Mouse (Mus musculus) liver, postnatal 0 days (tissue): ENCODE measurements around the gene Kctd11. TPM values are rescaled to one million over a fixed set of nuclear protein-coding genes. Genes with fewer than 3 reads are reported as not detected.

ENCODE experiments used
- ATAC-seq: fragments of 200-750 bp; cut with Nextera tagmentation; 2 replicates; pipeline ENCODE4 v1.8.0; 2017; ENCODE audit warnings: mild to moderate bottlenecking, moderate library complexity
- DNase-seq: peaks from one replicate; pipeline ENCODE4 v3.0.0-alpha.2; 2016
- H3K27ac ChIP-seq: fragments of 300-500 bp; sonication (generic); 2 replicates; pipeline ENCODE4 v1.5.1; 2014; ENCODE audit warnings: antibody characterized with exemption, moderate library complexity, mild to moderate bottlenecking, low read depth
- H3K27me3 ChIP-seq: fragments of 300-500 bp; sonication (generic); 2 replicates; pipeline ENCODE4 v1.6.1; 2014; ENCODE audit warnings: low read length, control low read depth, mixed read lengths; ENCODE audit not compliant: insufficient read depth
- H3K36me3 ChIP-seq: fragments of 300-500 bp; sonication (generic); replicated peaks from 2 replicates; pipeline ENCODE4 v1.6.1; 2014; ENCODE audit warnings: mild to moderate bottlenecking, control low read depth, low read length, moderate library complexity, mixed read lengths; ENCODE audit not compliant: insufficient read depth
- H3K4me1 ChIP-seq: fragments of 300-500 bp; sonication (generic); 2 replicates; pipeline ENCODE4 v1.6.1; 2014; ENCODE audit warnings: antibody characterized with exemption, mild to moderate bottlenecking, control low read depth; ENCODE audit not compliant: insufficient read depth
- H3K4me2 ChIP-seq: fragments of 300-500 bp; sonication (generic); 2 replicates; pipeline ENCODE4 v1.6.1; 2014; ENCODE audit warnings: low read depth, mild to moderate bottlenecking, low read length, moderate library complexity, mixed read lengths
- H3K4me3 ChIP-seq: fragments of 300-500 bp; sonication (generic); 2 replicates; pipeline ENCODE4 v1.5.1; 2014; ENCODE audit warnings: low read depth, low read length
- H3K9ac ChIP-seq: fragments of 300-500 bp; sonication (generic); replicated peaks from 2 replicates; pipeline ENCODE4 v1.6.1; 2014; ENCODE audit warnings: mild to moderate bottlenecking, moderate library complexity
- H3K9me3 ChIP-seq: fragments of 300-500 bp; sonication (generic); 2 replicates; pipeline ENCODE4 v1.6.1; 2016; ENCODE audit warnings: mild to moderate bottlenecking, control low read depth, low read length, mixed read lengths
- CTCF ChIP-seq: sonication (generic); IDR thresholded peaks from 2 replicates; pipeline ENCODE4 v1.5.1; 2016; ENCODE audit warnings: antibody characterized with exemption, low read depth
- EP300 ChIP-seq: IDR thresholded peaks from 2 replicates; pipeline ENCODE4 v1.6.1; 2016; ENCODE audit warnings: antibody characterized with exemption, low read depth, mild to moderate bottlenecking
- whole genome bisulfite sequencing: fragments of 180-500 bp; shearing (Covaris S2); extraction: QIAGEN DNeasy Blood & Tissue Kit; methylation state at CpG from one replicate; pipeline ENCODE4 v1.1.7; 2014; ENCODE audit not compliant: insufficient replicate concordance; 5-methylcytosine and 5-hydroxymethylcytosine counted together
- microRNA-seq: library from miRNA; unstranded; fragments of <30 nt; microRNA quantifications from one replicate; pipeline ENCODE4, GENCODE M21; 2016
- polyA plus RNA-seq: library from polyadenylated mRNA; unstranded; fragments of >200 nt; fragmentation: Nextera tagmentation; extraction: Ambion mirVana; gene quantifications from 2 replicates; pipeline ENCODE4 v1.2.1, GENCODE M21; 2015

The Kctd11 gene
- polyA plus RNA-seq, 1 experiment from 2014 or later: 0.92 TPM

DNA sequence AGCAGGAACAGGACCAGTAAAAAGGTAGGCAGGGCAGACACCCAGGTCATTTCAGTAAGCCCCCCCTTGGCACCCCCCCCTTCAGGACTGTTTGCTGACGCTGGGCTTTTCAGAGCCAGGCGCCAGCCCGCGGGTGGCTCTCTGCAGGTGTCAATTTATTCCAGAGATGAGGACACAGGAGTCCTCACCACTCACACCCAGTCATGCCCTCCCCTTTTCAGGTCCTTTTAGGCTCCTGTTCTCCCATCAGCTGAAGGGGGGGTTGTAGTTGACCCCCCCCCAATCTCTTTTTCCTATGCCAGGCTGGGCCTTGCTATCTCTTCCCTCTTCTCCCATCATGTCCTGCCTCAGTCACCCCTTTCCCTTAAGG lies 45.3 kb downstream of the Kctd11 start:
- Histone ChIP-seq H3K4me3 (no peak overlapping the region), H3K4me1 (peaks cover 46% of the 10 kb centered on the region), H3K27me3 (peaks cover 39% of the 10 kb centered on the region), H3K9ac (no peak overlapping the region), H3K4me2 (no peak overlapping the region), H3K27ac (no peak overlapping the region), H3K9me3 (no peaks in the 10 kb centered on the region), H3K36me3 (0 out of 2 replicates have a peak, but pooled peaks cover 4% of the 10 kb centered on the region)
- TF ChIP-seq EP300 (no peak), CTCF (no peak)
- DNase-seq (no peak), ATAC-seq (no peak)
- 36% methylated on average over 4 of the region's 4 CpGs for WGBS

DNA sequence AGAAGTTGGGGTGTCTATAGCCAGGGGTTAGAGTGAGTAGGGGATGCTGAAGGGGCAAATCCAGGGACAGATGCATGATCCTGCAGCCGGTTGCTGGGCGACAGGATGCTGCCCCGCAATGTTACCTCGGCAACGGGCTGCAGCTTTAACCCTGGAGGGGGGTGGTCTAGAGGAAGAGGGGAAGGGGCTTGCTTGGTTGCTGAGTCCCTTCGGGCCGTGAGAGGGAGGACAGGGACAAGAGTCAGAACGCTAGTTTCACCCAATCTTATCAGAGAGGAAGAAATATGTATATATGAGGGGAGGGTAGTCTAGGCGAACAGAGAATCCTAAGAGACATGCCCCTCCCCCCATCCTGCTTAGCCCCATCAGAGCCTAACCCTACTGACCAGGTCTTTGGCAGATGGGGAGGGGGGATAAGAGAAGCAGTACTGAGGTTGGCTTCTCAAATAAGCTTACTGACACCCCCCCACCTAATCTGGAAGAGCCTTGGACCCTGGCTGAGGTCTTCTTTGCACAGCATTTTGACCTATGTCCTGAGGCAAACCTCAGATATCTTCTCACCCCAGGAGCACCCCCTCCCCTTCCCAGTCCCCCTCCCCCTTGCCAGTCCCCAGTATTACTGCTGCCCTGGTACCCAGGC lies 45.8 kb downstream of the Kctd11 start:
- ATAC-seq: no peak
- WGBS: 28% methylated on average over 9 of the region's 9 CpGs
- no peak for TF ChIP-seq EP300
- no peak for TF ChIP-seq CTCF
- H3K4me2 ChIP-seq: no peak overlapping the region
- no peaks in the 10 kb centered on the region for H3K9me3 ChIP-seq
- H3K27ac ChIP-seq: no peak overlapping the region
- H3K4me1 ChIP-seq: peaks cover 46% of the 10 kb centered on the region
- no peak for DNase-seq
- H3K36me3 ChIP-seq: 0 out of 2 replicates have a peak, but pooled peaks cover 4% of the 10 kb centered on the region
- H3K4me3 ChIP-seq: no peak overlapping the region
- no peak overlapping the region for H3K9ac ChIP-seq
- peaks cover 39% of the 10 kb centered on the region for H3K27me3 ChIP-seq

DNA sequence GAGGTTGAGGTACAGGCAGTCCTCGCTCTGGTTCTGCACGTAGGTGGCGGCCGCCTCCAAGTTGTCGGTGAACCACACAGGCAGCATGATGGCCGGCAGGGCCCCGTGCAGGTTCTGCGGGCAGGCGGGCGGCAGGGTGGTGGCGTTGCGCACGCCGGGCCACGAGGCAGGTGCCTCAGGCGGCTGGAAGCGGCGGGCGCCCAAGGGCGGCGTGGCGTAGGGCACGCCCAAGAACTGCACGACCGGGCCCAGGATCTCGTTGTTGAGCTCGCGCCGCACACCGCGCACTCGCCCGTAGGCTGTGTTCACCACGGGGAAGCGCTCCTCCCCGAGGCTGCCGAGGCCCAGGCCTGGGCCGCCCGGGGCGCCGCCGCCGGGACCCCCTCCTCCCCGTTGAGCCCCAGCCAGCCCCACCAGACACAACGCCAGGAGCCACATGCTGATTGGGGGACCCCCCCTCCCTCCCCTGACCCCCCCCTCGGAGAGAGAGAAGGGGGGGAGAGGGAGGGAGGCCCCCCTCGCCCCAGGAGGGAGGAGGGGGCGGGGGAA lies 47.1 kb downstream of the Kctd11 start:
- H3K9ac ChIP-seq: peak overlapping the region; percentile 62
- H3K27ac ChIP-seq: no peak overlapping the region
- no peaks in the 10 kb centered on the region for H3K9me3 ChIP-seq
- 6% methylated on average over 34 of the region's 48 CpGs for WGBS
- peak; percentile 74 for DNase-seq
- peaks cover 39% of the 10 kb centered on the region for H3K27me3 ChIP-seq
- H3K4me1 ChIP-seq: peaks cover 35% of the 10 kb centered on the region
- peak overlapping the region; percentile 40 for H3K4me3 ChIP-seq
- no peak for TF ChIP-seq EP300
- no peak for TF ChIP-seq CTCF
- peak; percentile 12 for ATAC-seq
- H3K4me2 ChIP-seq: peak overlapping the region; percentile 81
- 0 out of 2 replicates have a peak, but pooled peaks cover 2% of the 10 kb centered on the region for H3K36me3 ChIP-seq

DNA sequence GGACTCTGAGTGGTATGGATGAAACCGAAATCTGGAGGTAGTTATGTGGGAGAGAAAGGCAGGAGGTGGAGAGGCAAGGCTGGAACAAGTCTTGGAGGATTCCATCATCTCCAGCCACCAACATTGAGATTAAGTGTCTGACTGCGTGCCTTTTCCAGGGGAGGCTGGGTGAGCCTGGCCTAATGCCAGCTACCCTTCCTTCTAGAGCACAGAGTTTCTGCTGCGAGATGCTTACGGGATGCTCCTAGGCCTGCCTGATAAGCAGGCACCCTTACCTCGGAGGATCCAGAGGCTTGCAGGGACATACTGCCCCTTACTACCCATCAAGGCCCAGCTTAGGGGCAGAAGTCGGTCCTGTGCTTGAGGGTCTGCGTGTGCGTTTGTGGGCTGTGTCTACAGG lies 47.7 kb downstream of the Kctd11 start:
- Histone ChIP-seq H3K4me3 (peak overlapping the region; percentile 40), H3K9ac (peak overlapping the region; percentile 62), H3K4me1 (peaks cover 31% of the 10 kb centered on the region), H3K27me3 (peaks cover 39% of the 10 kb centered on the region), H3K4me2 (peak overlapping the region; percentile 81), H3K36me3 (0 out of 2 replicates have a peak, but pooled peaks cover 2% of the 10 kb centered on the region), H3K9me3 (no peaks in the 10 kb centered on the region), H3K27ac (no peak overlapping the region)
- 43% methylated on average over 8 of the region's 8 CpGs for WGBS
- TF ChIP-seq CTCF: no peak
- no peak for TF ChIP-seq EP300
- DNase-seq (no peak), ATAC-seq (no peak)

DNA sequence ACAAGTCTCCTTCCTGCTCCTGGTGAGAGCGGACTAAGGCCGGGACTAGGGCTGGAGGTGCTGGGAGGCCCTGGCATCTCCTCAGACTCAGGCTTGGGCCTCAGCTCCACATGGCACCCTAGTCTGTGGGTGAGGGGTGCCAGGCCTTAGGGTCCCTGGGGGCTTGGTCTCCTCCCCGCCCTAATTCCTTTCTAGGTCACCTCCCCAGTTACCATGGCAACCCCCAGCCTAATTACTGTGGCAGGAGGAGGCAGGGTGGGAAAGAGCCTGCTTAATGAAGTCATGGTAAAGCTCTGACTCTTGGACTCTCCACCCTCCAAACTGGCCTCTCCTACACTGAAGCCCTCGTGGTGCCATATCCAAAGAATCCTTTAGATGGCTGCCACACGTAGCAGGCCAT lies 52.4 kb downstream of the Kctd11 start:
- Histone ChIP-seq H3K4me2 (no peak overlapping the region), H3K27ac (no peak overlapping the region), H3K9ac (no peak overlapping the region), H3K36me3 (0 out of 2 replicates have a peak, but pooled peaks cover 2% of the 10 kb centered on the region), H3K9me3 (no peaks in the 10 kb centered on the region), H3K27me3 (peaks cover 6% of the 10 kb centered on the region; the same call in 1 of the 2 replicates), H3K4me3 (no peak overlapping the region), H3K4me1 (peaks cover 6% of the 10 kb centered on the region)
- no peak for DNase-seq
- 83% methylated on average over 5 of the region's 5 CpGs for WGBS
- no peak for TF ChIP-seq EP300
- TF ChIP-seq CTCF: no peak
- ATAC-seq: no peak

Small RNA genes lying within 50 kb of the gene (microRNA-seq; reads per million reads assigned to microRNA genes)
- gene Mir6924: not detected

Other genes starting within 250 kb of the Kctd11 start
- 6.8 TPM in 2 replicates for gene Fxr2, start 248.4 kb downstream of the Kctd11 start, polyA plus RNA-seq
- gene Sox15, start 226.1 kb downstream of the Kctd11 start, polyA plus RNA-seq: 0.13 TPM in 1 of 2 replicates, not detected in the other
- gene Mpdu1, start 218.8 kb downstream of the Kctd11 start, polyA plus RNA-seq: 36.9 and 41.0 TPM in 2 replicates
- 30.1 and 32.5 TPM in 2 replicates for gene Cd68, start 215.3 kb downstream of the Kctd11 start, polyA plus RNA-seq
- 199 and 203 TPM in 2 replicates for gene Eif4a1, start 209.0 kb downstream of the Kctd11 start, polyA plus RNA-seq
- gene Senp3, start 199.3 kb downstream of the Kctd11 start, polyA plus RNA-seq: 14.5 and 15.2 TPM in 2 replicates
- 0.46 and 0.83 TPM in 2 replicates for gene Tnfsf13, start 195.6 kb downstream of the Kctd11 start, polyA plus RNA-seq
- 2.8 and 3.6 TPM in 2 replicates for gene Tnfsf12, start 185.6 kb downstream of the Kctd11 start, polyA plus RNA-seq
- gene Tnfsfm13, start 185.3 kb downstream of the Kctd11 start, polyA plus RNA-seq: 1.1 and 1.4 TPM in 2 replicates
- 6.6 and 6.8 TPM in 2 replicates for gene Polr2a, start 122.8 kb downstream of the Kctd11 start, polyA plus RNA-seq
- gene Slc35g3, start 119.4 kb downstream of the Kctd11 start, polyA plus RNA-seq: not detected in 2 replicates
- gene Zbtb4, start 115.5 kb downstream of the Kctd11 start, polyA plus RNA-seq: 0.67 and 0.75 TPM in 2 replicates
- gene Chrnb1, start 85.5 kb downstream of the Kctd11 start, polyA plus RNA-seq: 0.73 and 0.76 TPM in 2 replicates
- gene Fgf11, start 79.5 kb downstream of the Kctd11 start, polyA plus RNA-seq: 0.04 and 0.07 TPM in 2 replicates
- gene Tmem102, start 75.8 kb downstream of the Kctd11 start, polyA plus RNA-seq: 4.4 and 4.8 TPM in 2 replicates
- gene Gm39566, start 66.1 kb downstream of the Kctd11 start, polyA plus RNA-seq: not detected in 2 replicates
- gene Spem2, start 62.9 kb downstream of the Kctd11 start, polyA plus RNA-seq: not detected in 2 replicates
- gene Spem1, start 59.2 kb downstream of the Kctd11 start, polyA plus RNA-seq: not detected in 2 replicates
- 0.60 and 0.75 TPM in 2 replicates for gene Nlgn2, start 43.6 kb downstream of the Kctd11 start, polyA plus RNA-seq
- gene Tmem256, start 42.9 kb downstream of the Kctd11 start, polyA plus RNA-seq: 412 and 418 TPM in 2 replicates
- 20.8 and 23.1 TPM in 2 replicates for gene Plscr3, start 35.0 kb downstream of the Kctd11 start, polyA plus RNA-seq
- gene Tnk1, start 22.7 kb downstream of the Kctd11 start, polyA plus RNA-seq: 0.28 and 0.69 TPM in 2 replicates
- not detected in 2 replicates for gene Tmem95, start 3.4 kb downstream of the Kctd11 start, polyA plus RNA-seq
- gene Acap1, start 14.1 kb upstream of the Kctd11 start, polyA plus RNA-seq: 6.5 and 7.1 TPM in 2 replicates
- gene 2810408A11Rik, start 19.6 kb upstream of the Kctd11 start, polyA plus RNA-seq: 0.90 and 1.2 TPM in 2 replicates
- gene Neurl4, start 19.7 kb upstream of the Kctd11 start, polyA plus RNA-seq: 1.0 and 1.4 TPM in 2 replicates
- 46.1 and 48.9 TPM in 2 replicates for gene Gps2, start 32.5 kb upstream of the Kctd11 start, polyA plus RNA-seq
- gene Eif5a, start 40.6 kb upstream of the Kctd11 start, polyA plus RNA-seq: 872 and 914 TPM in 2 replicates
- not detected in 2 replicates for gene Ybx2, start 54.4 kb upstream of the Kctd11 start, polyA plus RNA-seq
- 7.7 and 10.4 TPM in 2 replicates for gene Slc2a4, start 66.8 kb upstream of the Kctd11 start, polyA plus RNA-seq
- 4.1 and 4.4 TPM in 2 replicates for gene Cldn7, start 83.4 kb upstream of the Kctd11 start, polyA plus RNA-seq
- 8.4 and 9.7 TPM in 2 replicates for gene Ctdnep1, start 99.8 kb upstream of the Kctd11 start, polyA plus RNA-seq
- gene Elp5, start 101.1 kb upstream of the Kctd11 start, polyA plus RNA-seq: 40.6 and 42.9 TPM in 2 replicates
- 305 and 324 TPM in 2 replicates for gene Gabarap, start 109.7 kb upstream of the Kctd11 start, polyA plus RNA-seq
- gene Phf23, start 114.4 kb upstream of the Kctd11 start, polyA plus RNA-seq: 19.5 and 25.5 TPM in 2 replicates
- gene Dvl2, start 119.2 kb upstream of the Kctd11 start, polyA plus RNA-seq: 2.7 and 3.4 TPM in 2 replicates
- gene Acadvl, start 134.0 kb upstream of the Kctd11 start, polyA plus RNA-seq: 345 and 367 TPM in 2 replicates
- gene Dlg4, start 135.5 kb upstream of the Kctd11 start, polyA plus RNA-seq: 0.58 and 0.61 TPM in 2 replicates
- gene Asgr1, start 172.7 kb upstream of the Kctd11 start, polyA plus RNA-seq: 458 and 462 TPM in 2 replicates
- 48.3 and 53.3 TPM in 2 replicates for gene Asgr2, start 211.2 kb upstream of the Kctd11 start, polyA plus RNA-seq
- 1.5 TPM in 2 replicates for gene Mgl2, start 248.9 kb upstream of the Kctd11 start, polyA plus RNA-seq